ENCODE assay signal across 26 mouse cellular contexts in genomic region chr17:91226378-91226777, GRCm38 (mm10).
DNase-seq lines count a peak whose midpoint lies in the region; ATAC-seq and TF ChIP-seq lines count a peak whose summit lies in the region.
"Had no signal": no experiment of that assay in that cellular context is flagged by ENCODE, and none has a peak within 500 bp of the region (broad histone marks: within the 10 kb centered on the region; RNA-seq: fewer than 3 reads in every experiment).

No protein-coding gene starts in this region.

- no peak overlapping the region for H3K9ac ChIP-seq in hindbrain, embryonic 11.5 days (ENCODE audit: low read depth, low read length)
- no peak overlapping the region for H3K9ac ChIP-seq in hindbrain, postnatal 0 days (replicated peaks; ENCODE audit: low read length)
- H3K9ac ChIP-seq in midbrain, embryonic 11.5 days (ENCODE audit: low read length): no peak overlapping the region
- no peak overlapping the region for H3K9ac ChIP-seq in midbrain, postnatal 0 days (replicated peaks; ENCODE audit: low read length, poor library complexity, severe bottlenecking)
- no peak overlapping the region for H3K9ac ChIP-seq in neural tube, embryonic 13.5 days
- H3K9ac ChIP-seq: embryonic facial prominence, embryonic 13.5 days; forebrain, embryonic 12.5 days; forebrain, embryonic 15.5 days; heart, embryonic 12.5 days; heart, embryonic 15.5 days; hindbrain, embryonic 15.5 days had no signal

- H3K36me3 ChIP-seq in hindbrain, embryonic 11.5 days (ENCODE audit: control insufficient read depth, insufficient read depth, low read length): no peaks in the 10 kb centered on the region
- no peaks in the 10 kb centered on the region for H3K36me3 ChIP-seq in hindbrain, postnatal 0 days (ENCODE audit: insufficient read depth, low read length)
- no peaks in the 10 kb centered on the region for H3K36me3 ChIP-seq in midbrain, embryonic 11.5 days (ENCODE audit: control insufficient read depth, insufficient read depth, low read length)
- H3K36me3 ChIP-seq in midbrain, postnatal 0 days (ENCODE audit: insufficient read depth, low read length): no peaks in the 10 kb centered on the region
- no peaks in the 10 kb centered on the region for H3K36me3 ChIP-seq in neural tube, embryonic 13.5 days
- H3K36me3 ChIP-seq: embryonic facial prominence, embryonic 10.5 days; embryonic facial prominence, embryonic 13.5 days; forebrain, embryonic 12.5 days; forebrain, embryonic 15.5 days; heart, embryonic 12.5 days; heart, embryonic 15.5 days; hindbrain, embryonic 15.5 days had no signal

- TF ChIP-seq CTCF in hindbrain, postnatal 0 days (IDR thresholded peaks at IDR 0.05; ENCODE audit: low read depth): no peak
- no peak for TF ChIP-seq CTCF in midbrain, postnatal 0 days (IDR thresholded peaks at IDR 0.05)

- 81% methylated on average over 5 of the region's 5 CpGs for WGBS in hindbrain, embryonic 11.5 days
- WGBS in hindbrain, postnatal 0 days: 82% methylated on average over 5 of the region's 5 CpGs
- 81% methylated on average over 5 of the region's 5 CpGs for WGBS in midbrain, embryonic 11.5 days
- WGBS in midbrain, postnatal 0 days: 72% methylated on average over 5 of the region's 5 CpGs
- WGBS in neural tube, embryonic 13.5 days: 76% methylated on average over 5 of the region's 5 CpGs

- DNase-seq in hindbrain, embryonic 11.5 days (ENCODE audit: low spot score): no peak
- DNase-seq in hindbrain, postnatal 0 days (ENCODE audit: low spot score): no peak
- peak; percentile 81 for DNase-seq in midbrain, embryonic 11.5 days (ENCODE audit: low spot score, missing footprints)
- no peak for DNase-seq in midbrain, postnatal 0 days (ENCODE audit: low spot score)
- DNase-seq in neural tube, embryonic 10.5 days (ENCODE audit: extremely low spot score, low spot score): no peak
- DNase-seq: adrenal gland, adult 8-10 months; adrenal gland, postnatal 25 days; cerebellum, adult 11-12 months; cerebellum, adult 8-10 months; cerebellum, postnatal 10 days; cerebellum, postnatal 36 days; embryo, embryonic 11 days; gastrocnemius, postnatal 25 days; heart, adult 18-20 months; heart, postnatal 10 days; heart, postnatal 36 days had no signal

- no peaks in the 10 kb centered on the region for H3K27me3 ChIP-seq in hindbrain, embryonic 11.5 days (ENCODE audit: control insufficient read depth, insufficient read depth, low read length)
- no peaks in the 10 kb centered on the region for H3K27me3 ChIP-seq in hindbrain, postnatal 0 days (ENCODE audit: insufficient read depth, low read length)
- no peaks in the 10 kb centered on the region for H3K27me3 ChIP-seq in midbrain, embryonic 11.5 days (ENCODE audit: control insufficient read depth, insufficient read depth, low read length)
- no peaks in the 10 kb centered on the region for H3K27me3 ChIP-seq in midbrain, postnatal 0 days (ENCODE audit: insufficient read depth, low read length)
- no peaks in the 10 kb centered on the region for H3K27me3 ChIP-seq in neural tube, embryonic 13.5 days
- H3K27me3 ChIP-seq: embryonic facial prominence, embryonic 13.5 days; forebrain, embryonic 12.5 days; forebrain, embryonic 15.5 days; heart, embryonic 12.5 days; heart, embryonic 15.5 days; hindbrain, embryonic 15.5 days had no signal

- no peaks in the 10 kb centered on the region for H3K4me1 ChIP-seq in hindbrain, embryonic 11.5 days (replicated peaks; ENCODE audit: control insufficient read depth, insufficient read depth, low read length)
- no peaks in the 10 kb centered on the region for H3K4me1 ChIP-seq in hindbrain, postnatal 0 days (ENCODE audit: insufficient read depth, low read length)
- no peaks in the 10 kb centered on the region for H3K4me1 ChIP-seq in midbrain, embryonic 11.5 days (ENCODE audit: control insufficient read depth, insufficient read depth, low read length)
- no peaks in the 10 kb centered on the region for H3K4me1 ChIP-seq in midbrain, postnatal 0 days (ENCODE audit: insufficient read depth, low read length)
- H3K4me1 ChIP-seq in neural tube, embryonic 13.5 days (replicated peaks): no peaks in the 10 kb centered on the region
- H3K4me1 ChIP-seq: embryonic facial prominence, embryonic 10.5 days; embryonic facial prominence, embryonic 13.5 days; forebrain, embryonic 12.5 days; forebrain, embryonic 15.5 days; heart, embryonic 12.5 days; heart, embryonic 15.5 days; hindbrain, embryonic 15.5 days had no signal

- no peaks in the 10 kb centered on the region for H3K9me3 ChIP-seq in hindbrain, embryonic 11.5 days (ENCODE audit: control insufficient read depth, low read length)
- no peaks in the 10 kb centered on the region for H3K9me3 ChIP-seq in hindbrain, postnatal 0 days (ENCODE audit: low read length)
- no peaks in the 10 kb centered on the region for H3K9me3 ChIP-seq in midbrain, embryonic 11.5 days (ENCODE audit: control insufficient read depth, low read length)
- no peaks in the 10 kb centered on the region for H3K9me3 ChIP-seq in midbrain, postnatal 0 days (ENCODE audit: low read length)
- no peaks in the 10 kb centered on the region for H3K9me3 ChIP-seq in neural tube, embryonic 13.5 days
- H3K9me3 ChIP-seq: embryonic facial prominence, embryonic 10.5 days; embryonic facial prominence, embryonic 13.5 days; forebrain, embryonic 12.5 days; forebrain, embryonic 15.5 days; heart, embryonic 12.5 days; heart, embryonic 15.5 days; hindbrain, embryonic 15.5 days had no signal

- H3K4me2 ChIP-seq in hindbrain, embryonic 11.5 days (replicated peaks; ENCODE audit: low read depth, low read length): no peak overlapping the region
- H3K4me2 ChIP-seq in hindbrain, postnatal 0 days (ENCODE audit: low read depth, low read length): no peak overlapping the region
- no peak overlapping the region for H3K4me2 ChIP-seq in midbrain, embryonic 11.5 days
- no peak overlapping the region for H3K4me2 ChIP-seq in midbrain, postnatal 0 days (ENCODE audit: low read depth, low read length, poor library complexity, severe bottlenecking)
- no peak overlapping the region for H3K4me2 ChIP-seq in neural tube, embryonic 13.5 days
- H3K4me2 ChIP-seq: embryonic facial prominence, embryonic 13.5 days; forebrain, embryonic 12.5 days; forebrain, embryonic 15.5 days; heart, embryonic 12.5 days; heart, embryonic 15.5 days; hindbrain, embryonic 15.5 days had no signal

- H3K4me3 ChIP-seq in hindbrain, embryonic 11.5 days (ENCODE audit: low read depth, low read length): no peak overlapping the region
- H3K4me3 ChIP-seq in hindbrain, postnatal 0 days (ENCODE audit: low read length): no peak overlapping the region
- no peak overlapping the region for H3K4me3 ChIP-seq in midbrain, embryonic 11.5 days (ENCODE audit: low read depth, low read length)
- H3K4me3 ChIP-seq in midbrain, postnatal 0 days (ENCODE audit: low read depth, low read length): no peak overlapping the region
- H3K4me3 ChIP-seq in neural tube, embryonic 13.5 days: no peak overlapping the region
- H3K4me3 ChIP-seq: embryonic facial prominence, embryonic 10.5 days; embryonic facial prominence, embryonic 13.5 days; erythroblast, embryonic 14.5 days; forebrain, embryonic 12.5 days; forebrain, embryonic 15.5 days; heart, embryonic 12.5 days; heart, embryonic 15.5 days; hindbrain, embryonic 15.5 days had no signal

- no peak overlapping the region for H3K27ac ChIP-seq in hindbrain, embryonic 11.5 days (ENCODE audit: low read depth, low read length)
- no peak overlapping the region for H3K27ac ChIP-seq in hindbrain, postnatal 0 days
- H3K27ac ChIP-seq in midbrain, embryonic 11.5 days (ENCODE audit: low read depth, low read length): no peak overlapping the region
- H3K27ac ChIP-seq in midbrain, postnatal 0 days (ENCODE audit: low read depth, low read length): no peak overlapping the region; the same call in 1 of the 2 replicates
- 0 out of 2 replicates have a peak overlapping the region, but pooled peaks have one; percentile 29 for H3K27ac ChIP-seq in neural tube, embryonic 13.5 days (replicated peaks)
- H3K27ac ChIP-seq: embryonic facial prominence, embryonic 10.5 days; embryonic facial prominence, embryonic 13.5 days; forebrain, embryonic 12.5 days; forebrain, embryonic 15.5 days; heart, embryonic 15.5 days; hindbrain, embryonic 15.5 days had no signal

- ATAC-seq in hindbrain, embryonic 11.5 days (ENCODE audit: low FRiP score): peak; percentile 57; the same call in 1 of the 2 replicates
- no peak for ATAC-seq in hindbrain, postnatal 0 days
- peak; percentile 72 for ATAC-seq in midbrain, embryonic 11.5 days (ENCODE audit: low FRiP score)
- no peak for ATAC-seq in midbrain, postnatal 0 days (ENCODE audit: low FRiP score)
- ATAC-seq in neural tube, embryonic 13.5 days (ENCODE audit: low read depth): no peak
- ATAC-seq: activated CD4-positive, CD25-positive, alpha-beta regulatory T cell, adult 4 months; forebrain, embryonic 15.5 days had no signal

Comparison
In these comparisons a context has a peak if more than half of its experiments do, and no peak if none do; other contexts are left out.
1. ATAC-seq: peak in hindbrain, embryonic 11.5 days (single experiment) and midbrain, embryonic 11.5 days (single experiment); none in hindbrain, postnatal 0 days (single experiment), midbrain, postnatal 0 days (single experiment) and neural tube, embryonic 13.5 days (single experiment).